Comparison of ENCODE assay signal across 15 mouse cellular contexts in genomic region chr5:131371341-131372134, GRCm38 (mm10).
DNase-seq lines count a peak whose midpoint lies in the region; ATAC-seq lines count a peak whose summit lies in the region.
"Had no signal": no experiment of that assay in that cellular context is flagged by ENCODE, and none has a peak within 500 bp of the region (broad histone marks: within the 10 kb centered on the region; RNA-seq: fewer than 3 reads in every experiment).

No protein-coding gene starts in this region.

- WGBS in lung, embryonic 15.5 days = 45% methylated on average over 4 of the region's 4 CpGs
- WGBS in hindbrain, embryonic 12.5 days = 69% methylated on average over 4 of the region's 4 CpGs

- H3K4me1 ChIP-seq in lung, embryonic 15.5 days = no peaks in the 10 kb centered on the region
- no peaks in the 10 kb centered on the region for H3K4me1 ChIP-seq in hindbrain, embryonic 12.5 days
- H3K4me1 ChIP-seq: hindbrain, embryonic 10.5 days; liver, embryonic 12.5 days; midbrain, embryonic 12.5 days had no signal

- no peaks in the 10 kb centered on the region for H3K36me3 ChIP-seq in lung, embryonic 15.5 days
- H3K36me3 ChIP-seq in hindbrain, embryonic 12.5 days = no peaks in the 10 kb centered on the region
- H3K36me3 ChIP-seq: G1E; hindbrain, embryonic 10.5 days; liver, embryonic 12.5 days; midbrain, embryonic 12.5 days had no signal

- ATAC-seq in lung, embryonic 15.5 days (ENCODE audit: borderline replicate concordance, extremely low read depth, low FRiP score, low TSS enrichment) = no peak
- ATAC-seq in hindbrain, embryonic 12.5 days (ENCODE audit: low FRiP score) = no peak
- ATAC-seq: liver, embryonic 12.5 days had no signal

- H3K4me2 ChIP-seq in lung, embryonic 15.5 days = no peak overlapping the region
- no peak overlapping the region for H3K4me2 ChIP-seq in hindbrain, embryonic 12.5 days (replicated peaks)
- H3K4me2 ChIP-seq: liver, embryonic 12.5 days; midbrain, embryonic 12.5 days had no signal

- DNase-seq in heart, adult 11 months = peak; percentile 93
- DNase-seq in heart, postnatal 25 days (ENCODE audit: low spot score) = no peak
- DNase-seq in embryo, embryonic 10 days (ENCODE audit: low spot score) = peak; percentile 36
- DNase-seq in forelimb bud, embryonic 11.5 days (ENCODE audit: low read depth, low spot score) = peak; percentile 61
- no peak for DNase-seq in MN1 (ENCODE audit: low spot score)
- no peak for DNase-seq in kidney, adult 8-10 months
- DNase-seq: cerebellum, postnatal 10 days; kidney, adult 11 months; right cerebral cortex, adult 18-20 months had no signal

- intact Hi-C loops in heart, postnatal 25 days (cut with DNase I) = no loop called here

- no peaks in the 10 kb centered on the region for H3K9me3 ChIP-seq in lung, embryonic 15.5 days
- H3K9me3 ChIP-seq in hindbrain, embryonic 12.5 days (replicated peaks) = no peaks in the 10 kb centered on the region
- H3K9me3 ChIP-seq: hindbrain, embryonic 10.5 days; liver, embryonic 12.5 days; midbrain, embryonic 12.5 days had no signal

- H3K4me3 ChIP-seq in lung, embryonic 15.5 days = no peak overlapping the region
- H3K4me3 ChIP-seq in hindbrain, embryonic 12.5 days = no peak overlapping the region
- H3K4me3 ChIP-seq: hindbrain, embryonic 10.5 days; liver, embryonic 12.5 days; midbrain, embryonic 12.5 days had no signal

- H3K9ac ChIP-seq in lung, embryonic 15.5 days = no peak overlapping the region
- no peak overlapping the region for H3K9ac ChIP-seq in hindbrain, embryonic 12.5 days
- H3K9ac ChIP-seq: liver, embryonic 12.5 days; midbrain, embryonic 12.5 days had no signal

- peak overlapping the region; percentile 53; the same call in 1 of the 2 replicates for H3K27ac ChIP-seq in lung, embryonic 15.5 days
- no peak overlapping the region for H3K27ac ChIP-seq in hindbrain, embryonic 12.5 days
- H3K27ac ChIP-seq: hindbrain, embryonic 10.5 days; liver, embryonic 12.5 days; midbrain, embryonic 12.5 days had no signal

- no peaks in the 10 kb centered on the region for H3K27me3 ChIP-seq in lung, embryonic 15.5 days
- no peaks in the 10 kb centered on the region for H3K27me3 ChIP-seq in hindbrain, embryonic 12.5 days
- H3K27me3 ChIP-seq: liver, embryonic 12.5 days; midbrain, embryonic 12.5 days had no signal

Comparison
In these comparisons a context has a peak if more than half of its experiments do, and no peak if none do; other contexts are left out.
1. DNase-seq: peak in heart, adult 11 months (single experiment), embryo, embryonic 10 days (single experiment) and forelimb bud, embryonic 11.5 days (single experiment); none in heart, postnatal 25 days (single experiment), MN1 (single experiment) and kidney, adult 8-10 months (0 of 2).